Mouse (Mus musculus): ENCODE data around the gene Elovl6. TPM values are rescaled to one million over a fixed set of nuclear protein-coding genes. Genes with fewer than 3 reads are reported as not detected.

Gene Elovl6
- total and polyA plus RNA-seq, 3 experiments: 15.0 to 17.2 TPM; not detected in 1

DNA sequence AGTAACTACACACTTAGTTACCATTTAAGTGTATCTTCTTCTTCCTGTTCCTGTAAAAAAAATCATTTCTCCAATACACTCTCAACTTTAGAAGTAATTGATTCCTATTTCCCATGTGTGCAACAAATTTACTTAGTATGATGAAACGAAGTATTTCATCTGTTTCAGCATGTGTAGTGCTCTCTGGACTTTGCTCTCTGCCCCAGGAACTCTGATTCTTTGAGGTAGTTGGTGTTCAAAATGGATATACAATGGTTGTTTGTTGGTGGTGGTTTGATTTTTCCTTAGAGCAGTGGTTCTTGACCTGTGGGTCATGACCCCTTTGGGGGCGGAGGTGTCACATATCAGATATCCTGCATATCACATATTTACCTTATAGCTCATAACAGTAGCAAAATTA lies 32.7 kb downstream of the Elovl6 start:
- Histone ChIP-seq H3K4me1 (ENCODE audit: control insufficient read depth in 1 of 2, insufficient read depth in 2 of 2, low read length in 2 of 2) (no peaks in the 10 kb centered on the region), H3K9me3 (replicated peaks; ENCODE audit: insufficient read depth, low read length) (no peaks in the 10 kb centered on the region), H3K27ac (ENCODE audit: control insufficient read depth, low read depth, low read length) (no peak overlapping the region), H3K79me2 (ENCODE audit: control insufficient read depth, insufficient read depth, low read length, poor library complexity) (no peaks in the 10 kb centered on the region), H3K27me3 (ENCODE audit: control insufficient read depth in 1 of 2, insufficient read depth in 2 of 2, low read length in 2 of 2) (no peaks in the 10 kb centered on the region), H3K9ac (ENCODE audit: control insufficient read depth, low read depth, low read length, poor library complexity, severe bottlenecking) (no peak overlapping the region), H3K36me3 (ENCODE audit: control insufficient read depth in 1 of 2, insufficient read depth in 2 of 2, low read length in 2 of 2) (no peaks in the 10 kb centered on the region; a peak in 1 of 4 replicates), H3K4me3 (ENCODE audit: control insufficient read depth in 1 of 2, insufficient read depth in 1 of 2, low read depth in 2 of 2, low read length in 2 of 2) (no peak overlapping the region)
- TF ChIP-seq POLR2AphosphoS2 (IDR thresholded peaks at IDR 0.05; ENCODE audit: low read length): no peak
- no peak for DNase-seq (ENCODE audit: low read depth, low spot score)

DNA sequence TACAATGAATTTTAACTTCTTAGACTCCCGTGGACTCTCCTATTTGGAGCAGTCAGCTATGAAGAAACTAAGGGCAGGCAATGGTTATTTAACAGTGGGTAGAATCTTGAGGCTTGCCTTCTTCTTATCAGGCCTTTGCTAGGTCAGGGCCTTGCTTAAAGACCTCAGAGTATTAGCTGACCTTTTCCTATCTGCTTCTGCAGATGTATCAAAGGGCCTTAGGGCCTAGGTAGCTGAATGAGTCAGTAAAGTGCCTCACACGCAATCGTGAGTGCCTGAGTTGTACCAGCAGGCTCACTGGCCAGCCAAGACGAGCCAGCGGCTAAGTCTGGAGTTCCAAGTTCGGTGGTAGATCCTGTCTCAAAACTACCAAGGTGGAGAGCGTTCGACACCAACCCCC lies 33.3 kb downstream of the Elovl6 start:
- H3K4me1 ChIP-seq (ENCODE audit: control insufficient read depth in 1 of 2, insufficient read depth in 2 of 2, low read length in 2 of 2): no peaks in the 10 kb centered on the region
- no peak for TF ChIP-seq ZC3H11A (IDR thresholded peaks at IDR 0.05; ENCODE audit: low read depth, low read length)
- TF ChIP-seq TAL1 (IDR thresholded peaks at IDR 0.05; ENCODE audit: low read length): no peak
- TF ChIP-seq GATA1 (IDR thresholded peaks at IDR 0.05; ENCODE audit: low read depth, low read length): no peak
- no peak for TF ChIP-seq ELF1 (IDR thresholded peaks at IDR 0.05; ENCODE audit: low read depth, low read length)
- no peak for TF ChIP-seq ZMIZ1 (IDR thresholded peaks at IDR 0.05; ENCODE audit: low read depth, low read length)
- no peak for TF ChIP-seq TBP (IDR thresholded peaks at IDR 0.05; ENCODE audit: low read depth, low read length)
- no peak for TF ChIP-seq CHD1 (IDR thresholded peaks at IDR 0.05; ENCODE audit: low read depth, low read length)
- TF ChIP-seq EP300 (IDR thresholded peaks at IDR 0.05; ENCODE audit: low read depth in 1 of 2, low read length in 2 of 2): no peak
- no peak for TF ChIP-seq HCFC1 (IDR thresholded peaks at IDR 0.05; ENCODE audit: low read depth, low read length)
- TF ChIP-seq MYC (IDR thresholded peaks at IDR 0.05; ENCODE audit: low read depth, low read length): no peak
- TF ChIP-seq POLR2AphosphoS2 (IDR thresholded peaks at IDR 0.05; ENCODE audit: low read length): no peak
- no peak for TF ChIP-seq SIN3A (IDR thresholded peaks at IDR 0.05; ENCODE audit: low read length)
- no peak for TF ChIP-seq MAZ (IDR thresholded peaks at IDR 0.05; ENCODE audit: low read depth, low read length)
- TF ChIP-seq ETS1 (IDR thresholded peaks at IDR 0.05; ENCODE audit: low read depth, low read length): no peak
- TF ChIP-seq SMC3 (IDR thresholded peaks at IDR 0.05; ENCODE audit: low read depth, low read length): no peak
- no peak for TF ChIP-seq POLR2A (IDR thresholded peaks at IDR 0.05; ENCODE audit: control insufficient read depth in 1 of 2, insufficient read depth in 1 of 2, low read depth in 1 of 2, low read length in 2 of 2, poor library complexity in 1 of 2)
- no peak for TF ChIP-seq MXI1 (IDR thresholded peaks at IDR 0.05; ENCODE audit: low read depth, low read length)
- no peak for TF ChIP-seq USF2 (IDR thresholded peaks at IDR 0.05; ENCODE audit: borderline replicate concordance in 1 of 2, insufficient read depth in 1 of 2, low read depth in 1 of 2, low read length in 2 of 2)
- no peak for TF ChIP-seq MEF2A (IDR thresholded peaks at IDR 0.05; ENCODE audit: extremely low read depth, insufficient replicate concordance, low read depth, low read length, poor library complexity, severe bottlenecking)
- no peak for TF ChIP-seq RCOR1 (IDR thresholded peaks at IDR 0.05; ENCODE audit: low read depth, low read length)
- no peaks in the 10 kb centered on the region for H3K27me3 ChIP-seq (ENCODE audit: control insufficient read depth in 1 of 2, insufficient read depth in 2 of 2, low read length in 2 of 2)
- DNase-seq (ENCODE audit: low read depth, low spot score): no peak
- H3K4me3 ChIP-seq (ENCODE audit: control insufficient read depth in 1 of 2, insufficient read depth in 1 of 2, low read depth in 2 of 2, low read length in 2 of 2): no peak overlapping the region
- no peaks in the 10 kb centered on the region; a peak in 1 of 4 replicates for H3K36me3 ChIP-seq (ENCODE audit: control insufficient read depth in 1 of 2, insufficient read depth in 2 of 2, low read length in 2 of 2)
- no peaks in the 10 kb centered on the region for H3K9me3 ChIP-seq (replicated peaks; ENCODE audit: insufficient read depth, low read length)
- H3K27ac ChIP-seq (ENCODE audit: control insufficient read depth, low read depth, low read length): no peak overlapping the region
- no peak overlapping the region for H3K9ac ChIP-seq (ENCODE audit: control insufficient read depth, low read depth, low read length, poor library complexity, severe bottlenecking)
- H3K79me2 ChIP-seq (ENCODE audit: control insufficient read depth, insufficient read depth, low read length, poor library complexity): no peaks in the 10 kb centered on the region

Data from MEL (cell line).